Mouse (Mus musculus) kidney, postnatal 0 days (tissue): ENCODE measurements at regions not wholly inside any gene's neighbourhood (a gene's known extent, or its start where the extent isn't known, plus 50 kb on each side); places are given as distances from the start of the nearest gene placed in this dataset.

Experiments used
- ATAC-seq: fragments of 200-750 bp; cut with Nextera tagmentation; replicated peaks from 2 replicates; pipeline ENCODE4 v1.8.0; 2017; ENCODE audit warnings: low read depth, moderate number of reproducible peaks, moderate TSS enrichment, moderate library complexity; ENCODE audit not compliant: low FRiP score
- DNase-seq: peaks from one replicate; pipeline ENCODE4 v3.0.0-alpha.2; 2016; ENCODE audit warnings: low spot score
- H3K27ac ChIP-seq: fragments of 300-500 bp; sonication (generic); 2 replicates; pipeline ENCODE4 v1.5.1; 2014; ENCODE audit warnings: mild to moderate bottlenecking
- H3K27me3 ChIP-seq: fragments of 300-500 bp; sonication (generic); 2 replicates; pipeline ENCODE4 v1.6.1; 2014; ENCODE audit warnings: low read length, mixed read lengths; ENCODE audit not compliant: insufficient read depth
- H3K36me3 ChIP-seq: fragments of 300-500 bp; sonication (generic); 2 replicates; pipeline ENCODE4 v1.6.1; 2014; ENCODE audit warnings: low read length, mixed read lengths; ENCODE audit not compliant: insufficient read depth
- H3K4me1 ChIP-seq: fragments of 300-500 bp; sonication (generic); replicated peaks from 2 replicates; pipeline ENCODE4 v1.6.1; 2014; ENCODE audit warnings: antibody characterized with exemption, low read length, mixed read lengths; ENCODE audit not compliant: insufficient read depth
- H3K4me2 ChIP-seq: fragments of 300-500 bp; sonication (generic); 2 replicates; pipeline ENCODE4 v1.6.1; 2014; ENCODE audit warnings: mild to moderate bottlenecking, low read length, moderate library complexity, mixed read lengths
- H3K4me3 ChIP-seq: fragments of 300-500 bp; sonication (generic); replicated peaks from 2 replicates; pipeline ENCODE4 v1.5.1; 2014; ENCODE audit warnings: low read depth, low read length
- H3K9ac ChIP-seq: fragments of 300-500 bp; sonication (generic); 2 replicates; pipeline ENCODE4 v1.6.1; 2014; ENCODE audit warnings: low read depth, low read length
- H3K9me3 ChIP-seq: fragments of 300-500 bp; sonication (generic); replicated peaks from 2 replicates; pipeline ENCODE4 v1.6.1; 2016; ENCODE audit warnings: low read length, inconsistent platforms, mixed read lengths
- CTCF ChIP-seq: IDR thresholded peaks from 2 replicates; pipeline ENCODE4 v1.5.1; 2016; ENCODE audit warnings: antibody characterized with exemption, low read depth, mild to moderate bottlenecking, moderate library complexity
- WGBS: fragments of 180-500 bp; shearing (Covaris S2); extraction: QIAGEN DNeasy Blood & Tissue Kit; methylation state at CpG from one replicate; pipeline ENCODE4 v1.1.7; 2014; 5-methylcytosine and 5-hydroxymethylcytosine counted together

DNA sequence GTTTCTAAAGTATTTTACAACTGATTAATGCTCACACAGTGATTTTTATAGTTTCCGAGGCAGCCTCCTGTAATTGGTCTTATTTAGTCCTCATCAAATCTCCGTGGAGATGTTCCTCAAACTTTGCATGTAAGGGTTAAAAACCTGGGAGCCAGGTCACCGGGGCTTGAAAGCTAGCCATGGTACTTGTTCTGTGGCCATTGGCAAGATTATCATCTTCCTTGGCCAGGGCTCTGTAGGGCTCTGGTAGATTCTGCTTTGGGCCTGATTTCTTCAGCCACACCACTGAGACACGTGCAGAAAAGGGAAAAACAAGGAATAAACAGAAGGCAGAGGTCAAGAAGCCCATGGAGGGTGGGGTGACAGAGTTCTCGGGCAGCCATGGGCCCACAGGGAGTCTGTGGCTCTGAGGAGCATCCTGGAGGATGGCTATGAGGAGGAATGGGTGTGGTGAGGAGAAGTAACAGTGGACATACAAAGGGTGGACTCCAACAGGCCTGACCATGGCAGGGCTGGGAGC lies 50.7 kb upstream of the Eps8l3 start:
- no peaks in the 10 kb centered on the region for H3K9me3 ChIP-seq
- 81% methylated on average over 5 of the region's 5 CpGs for WGBS
- no peaks in the 10 kb centered on the region for H3K27me3 ChIP-seq
- ATAC-seq: no peak
- no peaks in the 10 kb centered on the region for H3K36me3 ChIP-seq
- H3K4me1 ChIP-seq: no peaks in the 10 kb centered on the region
- H3K27ac ChIP-seq: no peak overlapping the region
- H3K4me2 ChIP-seq: no peak overlapping the region
- TF ChIP-seq CTCF: no peak
- no peak overlapping the region for H3K9ac ChIP-seq
- DNase-seq: no peak
- H3K4me3 ChIP-seq: no peak overlapping the region

- DNase-seq (no peak), ATAC-seq (no peak)
- H3K36me3 ChIP-seq: no peaks in the 10 kb centered on the region
- H3K4me1 ChIP-seq: no peaks in the 10 kb centered on the region
- whole genome bisulfite sequencing: 89% methylated on average over 10 of the region's 10 CpGs
- TF ChIP-seq CTCF: no peak
- no peak overlapping the region for H3K27ac ChIP-seq
- no peak overlapping the region for H3K9ac ChIP-seq
- H3K4me2 ChIP-seq: no peak overlapping the region
- H3K9me3 ChIP-seq: no peaks in the 10 kb centered on the region
- no peaks in the 10 kb centered on the region for H3K27me3 ChIP-seq
- H3K4me3 ChIP-seq: no peak overlapping the region
Observed at GRCm38 (mm10) chr3:107825468-107825867, 51.6 kb upstream of the Eps8l3 start.

- DNase-seq: peak; percentile 56
- Histone ChIP-seq H3K4me3 (no peak overlapping the region), H3K27me3 (no peaks in the 10 kb centered on the region), H3K4me2 (no peak overlapping the region), H3K9me3 (no peaks in the 10 kb centered on the region), H3K4me1 (no peaks in the 10 kb centered on the region), H3K36me3 (no peaks in the 10 kb centered on the region), H3K27ac (no peak overlapping the region), H3K9ac (no peak overlapping the region)
- no peak for TF ChIP-seq CTCF
- no peak for ATAC-seq
- 75% methylated on average over 10 of the region's 10 CpGs for WGBS
Observed at GRCm38 (mm10) chr3:107824378-107824777, 52.7 kb upstream of the Eps8l3 start.

DNA sequence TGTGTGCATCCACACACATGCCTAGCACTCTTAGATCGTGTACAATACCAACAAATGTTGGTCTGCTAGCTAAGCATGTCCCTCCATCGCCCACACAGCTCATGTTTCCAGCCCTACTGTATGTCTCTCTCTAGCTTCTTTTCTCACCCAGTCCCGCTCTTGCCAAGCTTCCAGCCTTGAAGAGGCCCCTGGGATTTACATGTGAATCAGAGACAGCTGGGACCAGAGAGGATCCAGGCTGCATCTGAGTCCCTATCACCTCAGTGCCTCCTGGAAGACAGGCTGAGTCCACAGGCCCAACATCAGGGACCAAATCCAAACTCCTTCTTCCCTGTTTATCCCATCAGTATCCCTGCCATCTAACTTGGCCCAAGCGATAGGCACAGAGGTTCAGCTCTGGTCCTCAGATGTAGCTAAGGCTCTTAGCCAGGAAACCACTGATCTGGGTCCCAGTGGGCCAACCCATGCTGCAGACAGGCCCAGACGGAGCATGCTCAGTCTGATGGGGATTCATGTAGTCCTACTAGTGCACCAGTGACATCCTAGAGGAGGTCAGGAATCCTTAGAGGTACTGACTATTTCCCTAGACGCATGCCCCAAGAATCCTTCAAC lies 53.3 kb upstream of the Eps8l3 start:
- Histone ChIP-seq H3K9ac (no peak overlapping the region), H3K4me2 (no peak overlapping the region), H3K4me1 (0 out of 2 replicates have a peak, but pooled peaks cover 3% of the 10 kb centered on the region), H3K4me3 (no peak overlapping the region), H3K27me3 (no peaks in the 10 kb centered on the region), H3K36me3 (no peaks in the 10 kb centered on the region), H3K27ac (no peak overlapping the region), H3K9me3 (no peaks in the 10 kb centered on the region)
- ATAC-seq (no peak), DNase-seq (no peak)
- no peak for TF ChIP-seq CTCF
- 92% methylated on average over 6 of the region's 6 CpGs for WGBS

DNA sequence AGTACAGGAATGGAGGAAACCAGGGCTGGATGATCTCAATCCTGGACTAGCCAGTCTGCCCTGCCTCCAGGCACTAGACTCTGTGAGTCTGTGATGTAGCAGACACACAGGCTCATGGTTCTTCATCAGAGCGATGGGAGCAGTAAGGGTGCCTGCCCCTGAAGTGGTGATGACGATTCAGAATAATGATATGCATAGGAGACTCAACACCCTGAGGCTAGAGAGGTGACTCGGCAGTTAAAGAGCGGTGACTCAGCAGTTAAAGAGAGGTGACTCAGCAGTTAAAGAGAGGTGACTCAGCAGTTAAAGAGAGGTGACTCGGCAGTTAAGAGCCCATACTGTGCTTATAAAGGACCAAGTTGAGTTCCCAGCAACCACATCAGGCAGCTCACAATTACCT lies 53.9 kb upstream of the Eps8l3 start:
- WGBS: 84% methylated on average over 5 of the region's 5 CpGs
- H3K4me1 ChIP-seq: 0 out of 2 replicates have a peak, but pooled peaks cover 3% of the 10 kb centered on the region
- no peak overlapping the region for H3K9ac ChIP-seq
- no peak overlapping the region for H3K4me3 ChIP-seq
- no peak overlapping the region for H3K27ac ChIP-seq
- no peak for DNase-seq
- H3K27me3 ChIP-seq: no peaks in the 10 kb centered on the region
- H3K9me3 ChIP-seq: no peaks in the 10 kb centered on the region
- no peak for TF ChIP-seq CTCF
- ATAC-seq: no peak
- H3K4me2 ChIP-seq: no peak overlapping the region
- H3K36me3 ChIP-seq: no peaks in the 10 kb centered on the region

DNA sequence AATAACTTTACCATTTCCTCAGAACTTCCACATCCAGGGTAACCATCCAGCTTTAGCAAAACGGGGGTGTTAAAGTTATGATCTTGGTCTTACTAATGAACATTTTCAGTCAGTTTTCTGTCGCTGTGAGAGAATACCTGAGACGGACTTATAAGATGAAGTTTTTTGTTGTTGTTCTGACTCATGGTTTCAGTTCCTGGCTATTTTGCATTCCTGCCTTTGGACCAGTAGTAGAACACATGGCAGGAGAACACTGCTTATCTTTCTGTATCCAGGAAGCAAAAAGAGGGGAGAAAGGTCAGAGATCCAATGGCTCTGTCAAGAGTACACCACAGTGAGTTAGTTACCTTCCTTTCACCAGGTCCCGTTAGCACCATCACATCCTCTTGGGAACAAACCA lies 54.5 kb upstream of the Eps8l3 start:
- no peaks in the 10 kb centered on the region for H3K36me3 ChIP-seq
- H3K9ac ChIP-seq: no peak overlapping the region
- no peak for DNase-seq
- TF ChIP-seq CTCF: no peak
- H3K4me3 ChIP-seq: no peak overlapping the region
- H3K27ac ChIP-seq: no peak overlapping the region
- WGBS: 82% methylated on average over 4 of the region's 4 CpGs
- no peaks in the 10 kb centered on the region for H3K9me3 ChIP-seq
- H3K4me1 ChIP-seq: 0 out of 2 replicates have a peak, but pooled peaks cover 3% of the 10 kb centered on the region
- H3K4me2 ChIP-seq: no peak overlapping the region
- H3K27me3 ChIP-seq: no peaks in the 10 kb centered on the region
- ATAC-seq: no peak

GRCm38 (mm10) chr3:107821952-107822351 lies 55.1 kb upstream of the Eps8l3 start:
- ATAC-seq (no peak), DNase-seq (no peak)
- Histone ChIP-seq H3K9me3 (no peaks in the 10 kb centered on the region), H3K4me3 (no peak overlapping the region), H3K27ac (no peak overlapping the region), H3K27me3 (no peaks in the 10 kb centered on the region), H3K4me1 (0 out of 2 replicates have a peak, but pooled peaks cover 3% of the 10 kb centered on the region), H3K4me2 (no peak overlapping the region), H3K9ac (no peak overlapping the region), H3K36me3 (no peaks in the 10 kb centered on the region)
- 52% methylated on average over 2 of the region's 2 CpGs for WGBS
- no peak for TF ChIP-seq CTCF
